In the genomic region with DNA sequence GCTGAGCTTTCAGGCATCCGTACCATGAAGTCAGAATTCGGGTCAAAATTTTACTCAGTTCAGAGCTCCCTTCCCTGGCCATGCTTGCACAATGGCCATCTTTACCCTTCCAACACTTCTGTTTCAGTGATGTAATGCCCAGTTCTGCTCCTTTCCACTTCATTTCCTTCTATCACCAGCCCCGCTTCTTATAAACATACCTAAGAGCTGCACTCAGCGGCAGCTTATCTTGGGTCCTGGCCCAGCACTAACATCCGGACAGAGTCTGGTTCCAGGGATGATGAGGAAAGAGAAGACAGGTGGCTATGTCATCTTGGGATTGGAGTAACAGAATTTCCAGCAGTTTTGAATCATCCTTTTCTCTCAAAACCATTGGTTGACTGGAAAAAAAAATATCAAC, we compare ENCODE assay signal across 15 mouse cellular contexts. TPM values are rescaled to one million over a fixed set of nuclear protein-coding genes. Genes with fewer than 3 reads are reported as not detected.
"Had no signal": no experiment of that assay in that cellular context is flagged by ENCODE, and none has a peak within 500 bp of the region (broad histone marks: within the 10 kb centered on the region; RNA-seq: fewer than 3 reads in every experiment).

No protein-coding gene starts in this region.

- H3K4me3 ChIP-seq: limb, embryonic 12.5 days; liver, embryonic 13.5 days; megakaryocyte, embryonic 14.5 days; midbrain, embryonic 15.5 days; neural tube, embryonic 12.5 days had no signal

- H3K27me3 ChIP-seq: limb, embryonic 12.5 days; liver, embryonic 13.5 days; midbrain, embryonic 15.5 days; neural tube, embryonic 12.5 days had no signal

- H3K36me3 ChIP-seq: limb, embryonic 12.5 days; liver, embryonic 13.5 days; midbrain, embryonic 15.5 days; neural tube, embryonic 12.5 days had no signal

- H3K27ac ChIP-seq: kidney, postnatal 0 days; limb, embryonic 12.5 days; liver, embryonic 13.5 days; macrophage; midbrain, embryonic 15.5 days; neural tube, embryonic 12.5 days had no signal

- H3K9me3 ChIP-seq: limb, embryonic 12.5 days; liver, embryonic 13.5 days; megakaryocyte, embryonic 14.5 days; midbrain, embryonic 15.5 days; neural tube, embryonic 12.5 days had no signal

- DNase-seq: kidney, adult 9 months; kidney, postnatal 36 days; layer of hippocampus, adult 9-11 months; layer of hippocampus, postnatal 36 days; liver; liver, embryonic 13.5 days; liver, postnatal 0 days; thymus, adult 18-20 months; thymus, postnatal 14 days had no signal

- H3K4me1 ChIP-seq: liver, embryonic 13.5 days; megakaryocyte, embryonic 14.5 days; midbrain, embryonic 15.5 days; neural tube, embryonic 12.5 days had no signal

RNA-seq across cellular contexts. Expression of a gene that starts 18.0 kb away (rescaled TPM):
- polyA plus RNA-seq: macrophage had no signal
